Mouse (Mus musculus) MEL (cell line): ENCODE measurements around the gene Celf2. TPM values are rescaled to one million over a fixed set of nuclear protein-coding genes. Genes with fewer than 3 reads are reported as not detected.

Experiments used
- DNase-seq: peaks from one replicate; pipeline ENCODE4 v3.0.0; 2011; ENCODE audit warnings: low read depth, low spot score
- H3K27ac ChIP-seq: 2 replicates; pipeline ENCODE4 v1.5.1; 2012; ENCODE audit warnings: low read depth, mild to moderate bottlenecking, control low read depth, low read length, moderate library complexity; ENCODE audit not compliant: control insufficient read depth
- H3K27me3 ChIP-seq, 2 experiments: fragments of 150-350 bp in 1 of 2; sonication (generic) in 1 of 2; 2 replicates each; pipeline ENCODE4 v1.6.1; 2012; ENCODE audit warnings: low read length in 2 of 2, mild to moderate bottlenecking in 2 of 2, improper control_type of control experiment in 1 of 2, moderate library complexity in 1 of 2; ENCODE audit not compliant: insufficient read depth in 2 of 2, control insufficient read depth in 1 of 2
- H3K36me3 ChIP-seq, 2 experiments: 2 replicates each; pipeline ENCODE4 v1.6.1; 2012 to 2014; ENCODE audit warnings: low read length in 2 of 2, improper control_type of control experiment in 1 of 2, inconsistent platforms in 1 of 2, mild to moderate bottlenecking in 1 of 2; ENCODE audit not compliant: insufficient read depth in 2 of 2, control insufficient read depth in 1 of 2
- H3K4me1 ChIP-seq, 2 experiments: fragments of 150-350 bp in 1 of 2; sonication (generic) in 1 of 2; 2 replicates each; pipeline ENCODE4 v1.6.1; 2012; ENCODE audit warnings: low read length in 2 of 2, improper control_type of control experiment in 1 of 2, mild to moderate bottlenecking in 1 of 2; ENCODE audit not compliant: insufficient read depth in 2 of 2, control insufficient read depth in 1 of 2
- H3K4me3 ChIP-seq, 2 experiments: fragments of 150-350 bp in 1 of 2; sonication (generic) in 1 of 2; 2 replicates each; pipeline ENCODE4 v1.5.1; 2012; ENCODE audit warnings: low read depth in 2 of 2, low read length in 2 of 2, mild to moderate bottlenecking in 2 of 2, moderate library complexity in 2 of 2, control low read depth in 1 of 2, improper control_type of control experiment in 1 of 2; ENCODE audit not compliant: control insufficient read depth in 1 of 2, insufficient read depth in 1 of 2
- H3K79me2 ChIP-seq: 2 replicates; pipeline ENCODE4 v1.6.1; 2012; ENCODE audit warnings: mild to moderate bottlenecking, low read length, moderate library complexity; ENCODE audit not compliant: control insufficient read depth, poor library complexity, insufficient read depth
- H3K9ac ChIP-seq: 2 replicates; pipeline ENCODE4 v1.6.1; 2012; ENCODE audit warnings: low read depth, mild to moderate bottlenecking, control low read depth, low read length, moderate library complexity; ENCODE audit not compliant: control insufficient read depth, poor library complexity, severe bottlenecking
- H3K9me3 ChIP-seq: fragments of 150-350 bp; sonication (generic); replicated peaks from 2 replicates; pipeline ENCODE4 v1.6.1; 2012; ENCODE audit warnings: mild to moderate bottlenecking, low read length, improper control_type of control experiment, moderate library complexity; ENCODE audit not compliant: insufficient read depth
- BHLHE40 ChIP-seq: IDR thresholded peaks from 2 replicates; pipeline ENCODE4 v1.6.1; 2012; ENCODE audit warnings: low read depth, mild to moderate bottlenecking, inconsistent platforms, low read length, improper control_type of control experiment, borderline replicate concordance
- CHD1 ChIP-seq: IDR thresholded peaks from 2 replicates; pipeline ENCODE4 v1.6.1; 2012; ENCODE audit warnings: low read depth, mild to moderate bottlenecking, inconsistent platforms, low read length, improper control_type of control experiment
- CHD2 ChIP-seq: IDR thresholded peaks from 2 replicates; pipeline ENCODE4 v1.6.1; 2011; ENCODE audit warnings: low read length, improper control_type of control experiment
- CTCF ChIP-seq, 3 experiments: IDR thresholded peaks in 2 of 3; conservative IDR thresholded peaks in 1 of 3; 2 replicates each; pipeline ENCODE4 v1.5.1; 2011 to 2012; ENCODE audit warnings: low read length in 3 of 3, low read depth in 2 of 3, mild to moderate bottlenecking in 2 of 3, improper control_type of control experiment in 1 of 3, inconsistent platforms in 1 of 3, mixed read lengths in 1 of 3, moderate library complexity in 1 of 3; ENCODE audit not compliant: control insufficient read depth in 1 of 3, insufficient read depth in 1 of 3, poor library complexity in 1 of 3, severe bottlenecking in 1 of 3
- EP300 ChIP-seq, 2 experiments: IDR thresholded peaks; 2 replicates each; pipeline ENCODE4 v1.6.1; 2011; ENCODE audit warnings: improper control_type of control experiment in 2 of 2, low read length in 2 of 2, low read depth in 1 of 2, mild to moderate bottlenecking in 1 of 2
- HCFC1 ChIP-seq: IDR thresholded peaks from 2 replicates; pipeline ENCODE4 v1.6.1; 2012; ENCODE audit warnings: low read depth, mild to moderate bottlenecking, inconsistent platforms, low read length, improper control_type of control experiment, moderate library complexity
- NELFE ChIP-seq: IDR thresholded peaks from 2 replicates; pipeline ENCODE4 v1.6.1; 2011; ENCODE audit warnings: low read depth, low read length, improper control_type of control experiment
- NRF1 ChIP-seq: IDR thresholded peaks from 2 replicates; pipeline ENCODE4 v1.6.1; 2014; ENCODE audit warnings: low read depth, mild to moderate bottlenecking, inconsistent platforms, low read length, improper control_type of control experiment, moderate library complexity; ENCODE audit not compliant: poor library complexity, insufficient read depth, severe bottlenecking
- POLR2A ChIP-seq, 2 experiments: IDR thresholded peaks; 2 replicates each; pipeline ENCODE4 v1.6.1; 2011 to 2012; ENCODE audit warnings: low read length in 2 of 2, mild to moderate bottlenecking in 2 of 2, control low read depth in 1 of 2, improper control_type of control experiment in 1 of 2, low read depth in 1 of 2, moderate library complexity in 1 of 2; ENCODE audit not compliant: control insufficient read depth in 1 of 2, insufficient read depth in 1 of 2, poor library complexity in 1 of 2
- POLR2AphosphoS5 ChIP-seq: IDR thresholded peaks from 2 replicates; pipeline ENCODE4 v1.6.1; 2012; ENCODE audit warnings: low read depth, borderline replicate concordance, mild to moderate bottlenecking, inconsistent platforms, low read length, moderate library complexity, mixed read lengths
- SMC3 ChIP-seq: IDR thresholded peaks from 2 replicates; pipeline ENCODE4 v1.6.1; 2011; ENCODE audit warnings: low read depth, low read length, improper control_type of control experiment
- TAL1 ChIP-seq: IDR thresholded peaks from 2 replicates; pipeline ENCODE4 v1.6.1; 2012; ENCODE audit warnings: mild to moderate bottlenecking, inconsistent platforms, low read length, moderate library complexity, mixed read lengths
- TCF12 ChIP-seq: IDR thresholded peaks from 2 replicates; pipeline ENCODE4 v1.6.1; 2014; ENCODE audit warnings: low read depth, mild to moderate bottlenecking, inconsistent platforms, low read length, improper control_type of control experiment, moderate library complexity
- USF1 ChIP-seq: IDR thresholded peaks from 2 replicates; pipeline ENCODE4 v1.6.1; 2014; ENCODE audit warnings: low read depth, mild to moderate bottlenecking, inconsistent platforms, low read length, improper control_type of control experiment, moderate library complexity
- ZMIZ1 ChIP-seq: IDR thresholded peaks from 2 replicates; pipeline ENCODE4 v1.6.1; 2012; ENCODE audit warnings: low read depth, mild to moderate bottlenecking, inconsistent platforms, low read length, improper control_type of control experiment, moderate library complexity
- polyA plus RNA-seq, 2 experiments: library from polyadenylated mRNA; stranded (reverse) in 1 of 2; unstranded in 1 of 2; fragments of >175 nt in 1 of 2; fragments of >200 nt in 1 of 2; gene quantifications; 2 replicates each; pipeline versions ENCODE4 v1.2.1 to v1.2.4; 2012; ENCODE audit warnings: low replicate concordance in 2 of 2, low read depth in 1 of 2; ENCODE audit not compliant: insufficient read length in 2 of 2, insufficient read depth in 1 of 2, missing spikeins in 1 of 2
- total RNA-seq: library from RNA; depleted of rRNA; stranded (reverse); fragments of 300-350 nt; gene quantifications from 2 replicates; pipeline ENCODE4 v1.2.3, GENCODE M21; 2012

Gene Celf2
- total and polyA plus RNA-seq, 3 experiments = 8.9 to 16.7 TPM; not detected in 1

DNA sequence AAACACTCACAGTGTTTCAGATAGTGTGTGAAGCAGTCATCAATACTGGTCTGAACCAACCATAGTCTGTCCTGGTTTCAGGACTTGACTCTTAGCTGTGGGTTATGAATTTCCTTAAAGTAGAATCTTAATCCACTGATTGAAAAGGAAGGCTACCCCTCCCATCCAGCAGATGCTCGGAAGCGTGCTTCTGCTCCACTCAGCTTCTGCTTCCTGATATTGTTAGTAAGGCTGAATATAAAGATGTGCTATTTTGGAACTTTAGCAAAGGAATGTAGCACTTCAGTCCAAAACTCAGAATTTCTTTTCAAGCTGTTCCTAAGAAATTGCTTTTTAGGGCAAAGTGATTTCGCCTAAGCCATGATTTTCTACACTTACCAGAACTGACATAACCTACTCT, 108.8 kb downstream of the Celf2 start:
- no peaks in the 10 kb centered on the region for H3K9me3 ChIP-seq
- no peak overlapping the region for H3K4me3 ChIP-seq
- H3K79me2 ChIP-seq = no peaks in the 10 kb centered on the region

DNA sequence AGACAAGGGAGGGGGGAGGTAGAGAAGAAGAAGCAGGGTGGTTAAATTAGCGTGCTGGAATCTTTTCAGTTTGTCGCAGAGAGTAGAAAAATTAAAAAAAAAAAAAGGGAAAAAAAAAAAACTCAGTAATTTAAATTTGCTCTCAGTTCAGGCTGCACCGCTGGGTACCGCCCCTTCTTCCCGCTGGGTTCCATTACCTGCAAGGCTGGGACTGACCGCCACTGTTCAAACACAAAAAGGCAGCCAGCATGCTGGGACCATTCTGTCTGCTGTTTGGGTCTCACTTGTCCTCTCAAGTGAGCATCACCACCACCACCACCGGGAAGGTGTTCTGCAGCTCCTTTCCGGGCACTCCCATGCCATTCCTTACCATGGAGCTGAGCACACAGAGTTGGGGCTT, 113.4 kb downstream of the Celf2 start:
- TF ChIP-seq ZMIZ1 = no peak
- no peak for TF ChIP-seq CTCF (IDR thresholded peaks at IDR 0.05 in 2 of 3, conservative IDR thresholded peaks at IDR 0.05 in 1 of 3; ENCODE audit: control insufficient read depth in 1 of 3, insufficient read depth in 1 of 3, low read depth in 2 of 3, low read length in 3 of 3, poor library complexity in 1 of 3, severe bottlenecking in 1 of 3)
- no peak for TF ChIP-seq POLR2AphosphoS5
- H3K9ac ChIP-seq = no peak overlapping the region
- H3K4me1 ChIP-seq = no peaks in the 10 kb centered on the region
- H3K27me3 ChIP-seq = no peaks in the 10 kb centered on the region
- no peaks in the 10 kb centered on the region for H3K79me2 ChIP-seq
- H3K36me3 ChIP-seq = no peaks in the 10 kb centered on the region
- no peak overlapping the region for H3K4me3 ChIP-seq
- H3K9me3 ChIP-seq = no peaks in the 10 kb centered on the region
- no peak overlapping the region for H3K27ac ChIP-seq
- no peak for DNase-seq

More for the DNA sequence above, 108.8 kb downstream of the Celf2 start:
- Histone ChIP-seq H3K4me1 (no peaks in the 10 kb centered on the region), H3K27ac (no peak overlapping the region), H3K9ac (no peak overlapping the region), H3K36me3 (no peaks in the 10 kb centered on the region), H3K27me3 (no peaks in the 10 kb centered on the region)
- no peak for TF ChIP-seq TCF12
- no peak for TF ChIP-seq CHD1
- TF ChIP-seq HCFC1 = no peak
- no peak for TF ChIP-seq NELFE
- TF ChIP-seq CHD2 = no peak
- no peak for TF ChIP-seq USF1
- no peak for DNase-seq

DNA sequence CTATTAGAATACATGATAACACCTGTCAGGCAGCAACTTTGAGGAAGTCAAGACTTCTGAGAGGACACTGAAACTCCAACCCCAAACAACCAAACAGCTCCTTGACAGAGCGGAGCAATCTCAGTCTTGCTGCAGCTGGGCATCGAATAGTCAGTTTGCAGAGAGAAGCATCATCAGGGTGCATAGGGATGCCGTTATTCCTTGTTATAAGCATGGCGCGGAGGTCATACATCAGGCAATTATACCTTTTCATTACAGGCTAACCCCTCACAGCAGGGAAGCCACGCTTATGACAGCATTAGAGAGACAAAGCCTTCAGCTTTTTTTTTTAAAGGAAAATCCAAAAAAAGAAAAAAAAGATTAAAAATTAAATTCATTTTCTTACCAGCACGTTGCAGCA, 113.9 kb downstream of the Celf2 start:
- Histone ChIP-seq H3K36me3 (no peaks in the 10 kb centered on the region), H3K27ac (no peak overlapping the region), H3K4me3 (no peak overlapping the region)
- no peak for TF ChIP-seq TAL1
- no peak for TF ChIP-seq HCFC1
- no peak for TF ChIP-seq BHLHE40
- no peak for TF ChIP-seq SMC3
- no peak for TF ChIP-seq POLR2A (IDR thresholded peaks at IDR 0.05; ENCODE audit: control insufficient read depth in 1 of 2, insufficient read depth in 1 of 2, low read depth in 1 of 2, low read length in 2 of 2, poor library complexity in 1 of 2)
- TF ChIP-seq EP300 (IDR thresholded peaks at IDR 0.05; ENCODE audit: low read depth in 1 of 2, low read length in 2 of 2) = no peak
- TF ChIP-seq NRF1 = no peak
- TF ChIP-seq, all 39 proteins: peak for 0
- Histone ChIP-seq H3K9me3 (no peaks in the 10 kb centered on the region), H3K4me1 (no peaks in the 10 kb centered on the region), H3K9ac (no peak overlapping the region), H3K79me2 (no peaks in the 10 kb centered on the region), H3K27me3 (no peaks in the 10 kb centered on the region)
- DNase-seq = no peak
